Mouse (Mus musculus) forebrain, postnatal 0 days (tissue): Measurements from ENCODE around the gene Rgl2. TPM values are rescaled to one million over a fixed set of nuclear protein-coding genes. Genes with fewer than 3 reads are reported as not detected.
A peak's percentile ranks its signal among the peaks of the same experiment; 100 is the strongest.
"Not testable (repeated sequence)": the region's sequence is repeated elsewhere in the genome, so short reads cannot be mapped to it uniquely, and the experiment has no call there.

Experiments used
- ATAC-seq: fragments of 200-750 bp; cut with Nextera tagmentation; 2 replicates; pipeline ENCODE4 v1.8.0; 2017; ENCODE audit warnings: mild to moderate bottlenecking, moderate library complexity
- DNase-seq: peaks from one replicate; pipeline ENCODE4 v3.0.0-alpha.2; 2015
- H3K27ac ChIP-seq: fragments of 300-500 bp; sonication (generic); 2 replicates; pipeline ENCODE4 v1.5.1; 2014; ENCODE audit warnings: low read depth, mild to moderate bottlenecking, antibody characterized with exemption, low read length, moderate library complexity, mixed read lengths
- H3K27me3 ChIP-seq: fragments of 300-500 bp; sonication (generic); 2 replicates; pipeline ENCODE4 v1.6.1; 2014; ENCODE audit warnings: mild to moderate bottlenecking, low read length, mixed read lengths; ENCODE audit not compliant: insufficient read depth
- H3K36me3 ChIP-seq: fragments of 300-500 bp; sonication (generic); 2 replicates; pipeline ENCODE4 v1.6.1; 2014; ENCODE audit warnings: mild to moderate bottlenecking, moderate library complexity; ENCODE audit not compliant: insufficient read depth
- H3K4me1 ChIP-seq: fragments of 300-500 bp; sonication (generic); 2 replicates; pipeline ENCODE4 v1.6.1; 2014; ENCODE audit warnings: antibody characterized with exemption; ENCODE audit not compliant: insufficient read depth
- H3K4me2 ChIP-seq: fragments of 300-500 bp; sonication (generic); 2 replicates; pipeline ENCODE4 v1.6.1; 2014; ENCODE audit warnings: low read depth, mild to moderate bottlenecking, moderate library complexity
- H3K4me3 ChIP-seq: fragments of 300-500 bp; sonication (generic); 2 replicates; pipeline ENCODE4 v1.5.1; 2014; ENCODE audit warnings: low read depth, low read length, mixed read lengths
- H3K9ac ChIP-seq: fragments of 300-500 bp; sonication (generic); 2 replicates; pipeline ENCODE4 v1.6.1; 2014; ENCODE audit warnings: mild to moderate bottlenecking
- H3K9me3 ChIP-seq: fragments of 300-500 bp; sonication (generic); 2 replicates; pipeline ENCODE4 v1.6.1; 2016; ENCODE audit warnings: low read length
- CTCF ChIP-seq: sonication (generic); IDR thresholded peaks from 2 replicates; pipeline ENCODE4 v1.5.1; 2016; ENCODE audit warnings: antibody characterized with exemption, control low read depth, low read depth
- WGBS: fragments of 180-500 bp; shearing (Covaris S2); extraction: QIAGEN DNeasy Blood & Tissue Kit; methylation state at CpG from one replicate; pipeline ENCODE4 v1.1.7; 2014; 5-methylcytosine and 5-hydroxymethylcytosine counted together
- polyA plus RNA-seq: library from polyadenylated mRNA; unstranded; fragments of >200 nt; fragmentation: Nextera tagmentation; extraction: Ambion mirVana; gene quantifications from 2 replicates; pipeline ENCODE4 v1.2.1, GENCODE M21; 2015
- total RNA-seq: library from RNA; depleted of rRNA; stranded (reverse); fragments of >200 nt; gene quantifications from 2 replicates; pipeline ENCODE4 v1.2.3, GENCODE M21; 2014

The Rgl2 gene
- total and polyA plus RNA-seq, 2 experiments from 2014 or later, result 27.1 to 75.7 TPM

- Histone ChIP-seq H3K9ac (peak overlapping the region; percentile 76), H3K36me3 (peaks cover 45% of the 10 kb centered on the region), H3K4me2 (peak overlapping the region; percentile 97), H3K9me3 (no peaks in the 10 kb centered on the region), H3K27ac (peak overlapping the region; percentile 91), H3K4me3 (peak overlapping the region; percentile 49), H3K27me3 (no peaks in the 10 kb centered on the region), H3K4me1 (peaks cover 17% of the 10 kb centered on the region)
- no peak for ATAC-seq
- no peak for DNase-seq
- 79% methylated on average over 10 of the region's 10 CpGs for WGBS
- TF ChIP-seq CTCF, result no peak
Measured at GRCm38 (mm10) chr17:33950131-33950625, 20.8 kb downstream of the Rgl2 start.

GRCm38 (mm10) chr17:33951021-33951946, 21.9 kb downstream of the Rgl2 start, which contains the start of gene B3galt4:
TSS of gene B3galt4 (minus strand) at chr17:33951488.
- TF ChIP-seq CTCF, result peak; percentile 37
- ATAC-seq (peak; percentile 84), DNase-seq (peak; percentile 89)
- Histone ChIP-seq H3K4me3 (peak within 1 kb of the TSS; percentile 49), H3K36me3 (peaks cover 38% of the 10 kb centered on the region), H3K4me1 (peaks cover 17% of the 10 kb centered on the region), H3K27ac (peak within 1 kb of the TSS; percentile 91), H3K27me3 (no peaks in the 10 kb centered on the region), H3K9ac (peak within 1 kb of the TSS; percentile 76), H3K4me2 (peak within 1 kb of the TSS; percentile 97), H3K9me3 (no peaks in the 10 kb centered on the region)
- WGBS, result 4% methylated on average over 45 of the region's 45 CpGs

GRCm38 (mm10) chr17:33952015-33952414, 22.7 kb downstream of the Rgl2 start:
- not testable (repeated sequence) for DNase-seq, H3K4me3 ChIP-seq, H3K27ac ChIP-seq, H3K27me3 ChIP-seq, H3K9me3 ChIP-seq, ATAC-seq
- H3K9ac ChIP-seq, result 0 out of 2 replicates have a peak overlapping the region, but pooled peaks have one; percentile 76
- H3K4me2 ChIP-seq, result peak overlapping the region; percentile 97
- peaks cover 17% of the 10 kb centered on the region for H3K4me1 ChIP-seq
- 79% methylated on average over 13 of the region's 13 CpGs for WGBS
- peaks cover 32% of the 10 kb centered on the region for H3K36me3 ChIP-seq

- no peak for DNase-seq
- Histone ChIP-seq H3K27me3 (no peaks in the 10 kb centered on the region), H3K4me1 (peaks cover 17% of the 10 kb centered on the region), H3K4me3 (no peak overlapping the region), H3K27ac (0 out of 2 replicates have a peak overlapping the region, but pooled peaks have one; percentile 15), H3K9ac (no peak overlapping the region), H3K4me2 (no peak overlapping the region), H3K36me3 (peaks cover 31% of the 10 kb centered on the region), H3K9me3 (no peaks in the 10 kb centered on the region)
- WGBS, result 76% methylated on average over 4 of the region's 4 CpGs
- TF ChIP-seq CTCF, result no peak
- no peak for ATAC-seq
Measured at GRCm38 (mm10) chr17:33952879-33953278, 23.5 kb downstream of the Rgl2 start.

GRCm38 (mm10) chr17:33953310-33953709, 24.0 kb downstream of the Rgl2 start:
- Histone ChIP-seq H3K9me3 (no peaks in the 10 kb centered on the region), H3K27me3 (no peaks in the 10 kb centered on the region), H3K36me3 (peaks cover 33% of the 10 kb centered on the region), H3K4me3 (no peak overlapping the region), H3K9ac (no peak overlapping the region), H3K4me1 (peaks cover 17% of the 10 kb centered on the region), H3K4me2 (no peak overlapping the region), H3K27ac (0 out of 2 replicates have a peak overlapping the region, but pooled peaks have one; percentile 15)
- 84% methylated on average over 3 of the region's 3 CpGs for whole genome bisulfite sequencing
- ATAC-seq (no peak), DNase-seq (no peak)
- no peak for TF ChIP-seq CTCF

- no peaks in the 10 kb centered on the region for H3K27me3 ChIP-seq
- peak overlapping the region; percentile 55; the same call in 1 of the 2 replicates for H3K4me3 ChIP-seq
- H3K4me1 ChIP-seq, result peaks cover 17% of the 10 kb centered on the region
- no peak for TF ChIP-seq CTCF
- H3K9me3 ChIP-seq, result no peaks in the 10 kb centered on the region
- peaks cover 32% of the 10 kb centered on the region for H3K36me3 ChIP-seq
- H3K27ac ChIP-seq, result no peak overlapping the region
- DNase-seq, result no peak
- peak overlapping the region; percentile 82 for H3K9ac ChIP-seq
- ATAC-seq, result no peak
- 24% methylated on average over 5 of the region's 5 CpGs for WGBS
- peak overlapping the region; percentile 58 for H3K4me2 ChIP-seq
Measured at GRCm38 (mm10) chr17:33953961-33954565, 24.7 kb downstream of the Rgl2 start.
